Mouse (Mus musculus): ENCODE data around the gene Esd. TPM values are rescaled to one million over a fixed set of nuclear protein-coding genes. Genes with fewer than 3 reads are reported as not detected.

Esd gene
- polyA plus RNA-seq, 1 experiment from 2014 or later = 464 TPM

GRCm38 (mm10) chr14:74788766-74789165, 56.7 kb downstream of the Esd start:
- Histone ChIP-seq H3K27ac (ENCODE audit: low read depth, low read length) (no peak overlapping the region), H3K27me3 (replicated peaks; ENCODE audit: control insufficient read depth, insufficient read depth, low read length) (no peaks in the 10 kb centered on the region), H3K4me2 (replicated peaks; ENCODE audit: low read depth) (no peak overlapping the region), H3K4me1 (replicated peaks; ENCODE audit: control insufficient read depth, insufficient read depth, low read length) (no peaks in the 10 kb centered on the region), H3K9ac (ENCODE audit: low read depth, low read length) (no peak overlapping the region), H3K36me3 (ENCODE audit: control insufficient read depth, insufficient read depth) (peaks cover 26% of the 10 kb centered on the region), H3K4me3 (ENCODE audit: low read depth, low read length) (no peak overlapping the region), H3K9me3 (ENCODE audit: control insufficient read depth) (no peaks in the 10 kb centered on the region)
- no peak for ATAC-seq
- 79% methylated on average over 8 of the region's 8 CpGs for WGBS
- peak; percentile 58 for TF ChIP-seq CTCF (IDR thresholded peaks at IDR 0.05; ENCODE audit: low read depth)

GRCm38 (mm10) chr14:74790535-74790934, 58.4 kb downstream of the Esd start:
- no peak for TF ChIP-seq CTCF (IDR thresholded peaks at IDR 0.05; ENCODE audit: low read depth)
- no peak for ATAC-seq
- no peak overlapping the region for H3K27ac ChIP-seq (ENCODE audit: low read depth, low read length)
- peaks cover 20% of the 10 kb centered on the region for H3K36me3 ChIP-seq (ENCODE audit: control insufficient read depth, insufficient read depth)
- H3K4me1 ChIP-seq (replicated peaks; ENCODE audit: control insufficient read depth, insufficient read depth, low read length) = no peaks in the 10 kb centered on the region
- no peak overlapping the region for H3K9ac ChIP-seq (ENCODE audit: low read depth, low read length)
- no peak overlapping the region for H3K4me2 ChIP-seq (replicated peaks; ENCODE audit: low read depth)
- no peaks in the 10 kb centered on the region for H3K9me3 ChIP-seq (ENCODE audit: control insufficient read depth)
- H3K4me3 ChIP-seq (ENCODE audit: low read depth, low read length) = no peak overlapping the region
- WGBS = 70% methylated on average over 5 of the region's 5 CpGs
- no peaks in the 10 kb centered on the region for H3K27me3 ChIP-seq (replicated peaks; ENCODE audit: control insufficient read depth, insufficient read depth, low read length)

- 81% methylated on average over 6 of the region's 6 CpGs for WGBS
- ATAC-seq = no peak
- Histone ChIP-seq H3K4me3 (ENCODE audit: low read depth, low read length) (no peak overlapping the region), H3K27ac (ENCODE audit: low read depth, low read length) (no peak overlapping the region), H3K36me3 (ENCODE audit: control insufficient read depth, insufficient read depth) (peaks cover 26% of the 10 kb centered on the region), H3K27me3 (replicated peaks; ENCODE audit: control insufficient read depth, insufficient read depth, low read length) (no peaks in the 10 kb centered on the region), H3K4me1 (replicated peaks; ENCODE audit: control insufficient read depth, insufficient read depth, low read length) (no peaks in the 10 kb centered on the region), H3K9ac (ENCODE audit: low read depth, low read length) (no peak overlapping the region), H3K9me3 (ENCODE audit: control insufficient read depth) (no peaks in the 10 kb centered on the region), H3K4me2 (replicated peaks; ENCODE audit: low read depth) (no peak overlapping the region)
- no peak for TF ChIP-seq CTCF (IDR thresholded peaks at IDR 0.05; ENCODE audit: low read depth)
These were observed 60.7 kb downstream of the Esd start for GRCm38 (mm10) chr14:74792793-74793192.

GRCm38 (mm10) chr14:74794931-74795330, 62.8 kb downstream of the Esd start:
- TF ChIP-seq CTCF (IDR thresholded peaks at IDR 0.05; ENCODE audit: low read depth) = no peak
- Histone ChIP-seq H3K4me2 (replicated peaks; ENCODE audit: low read depth) (no peak overlapping the region), H3K27ac (ENCODE audit: low read depth, low read length) (no peak overlapping the region), H3K4me1 (replicated peaks; ENCODE audit: control insufficient read depth, insufficient read depth, low read length) (no peaks in the 10 kb centered on the region), H3K36me3 (ENCODE audit: control insufficient read depth, insufficient read depth) (peaks cover 27% of the 10 kb centered on the region), H3K9me3 (ENCODE audit: control insufficient read depth) (no peaks in the 10 kb centered on the region), H3K4me3 (ENCODE audit: low read depth, low read length) (no peak overlapping the region), H3K9ac (ENCODE audit: low read depth, low read length) (no peak overlapping the region), H3K27me3 (replicated peaks; ENCODE audit: control insufficient read depth, insufficient read depth, low read length) (no peaks in the 10 kb centered on the region)
- WGBS = 74% methylated on average over 12 of the region's 12 CpGs
- no peak for ATAC-seq

- Histone ChIP-seq H3K4me1 (replicated peaks; ENCODE audit: control insufficient read depth, insufficient read depth, low read length) (no peaks in the 10 kb centered on the region), H3K9me3 (ENCODE audit: control insufficient read depth) (no peaks in the 10 kb centered on the region), H3K9ac (ENCODE audit: low read depth, low read length) (no peak overlapping the region), H3K27me3 (replicated peaks; ENCODE audit: control insufficient read depth, insufficient read depth, low read length) (no peaks in the 10 kb centered on the region), H3K4me3 (ENCODE audit: low read depth, low read length) (no peak overlapping the region), H3K27ac (ENCODE audit: low read depth, low read length) (no peak overlapping the region), H3K36me3 (ENCODE audit: control insufficient read depth, insufficient read depth) (peaks cover 40% of the 10 kb centered on the region), H3K4me2 (replicated peaks; ENCODE audit: low read depth) (no peak overlapping the region)
- no peak for ATAC-seq
- TF ChIP-seq CTCF (IDR thresholded peaks at IDR 0.05; ENCODE audit: low read depth) = 0 out of 2 replicates have a peak, but pooled peaks have one; percentile 16
- 77% methylated on average over 10 of the region's 10 CpGs for WGBS
These were observed 65.4 kb downstream of the Esd start for GRCm38 (mm10) chr14:74797386-74798062.

- no peak overlapping the region for H3K4me2 ChIP-seq (replicated peaks; ENCODE audit: low read depth)
- no peak overlapping the region for H3K4me3 ChIP-seq (ENCODE audit: low read depth, low read length)
- H3K27ac ChIP-seq (ENCODE audit: low read depth, low read length) = no peak overlapping the region
- no peaks in the 10 kb centered on the region for H3K27me3 ChIP-seq (replicated peaks; ENCODE audit: control insufficient read depth, insufficient read depth, low read length)
- no peaks in the 10 kb centered on the region for H3K4me1 ChIP-seq (replicated peaks; ENCODE audit: control insufficient read depth, insufficient read depth, low read length)
- WGBS = 89% methylated on average over 16 of the region's 16 CpGs
- H3K9ac ChIP-seq (ENCODE audit: low read depth, low read length) = no peak overlapping the region
- no peaks in the 10 kb centered on the region for H3K9me3 ChIP-seq (ENCODE audit: control insufficient read depth)
- peaks cover 42% of the 10 kb centered on the region for H3K36me3 ChIP-seq (ENCODE audit: control insufficient read depth, insufficient read depth)
- no peak for TF ChIP-seq CTCF (IDR thresholded peaks at IDR 0.05; ENCODE audit: low read depth)
- ATAC-seq = no peak
These were observed 66.2 kb downstream of the Esd start for GRCm38 (mm10) chr14:74798063-74798890.

Other genes starting within 250 kb of the Esd start
- gene Htr2a, start 91.5 kb upstream of the Esd start, polyA plus RNA-seq (2015; fragmentation: Nextera tagmentation; extraction: Ambion mirVana) = 0.14 and 0.17 TPM in 2 replicates
- 4.2 and 4.4 TPM in 2 replicates for gene Lrch1, start 215.6 kb downstream of the Esd start, polyA plus RNA-seq (2015; fragmentation: Nextera tagmentation; extraction: Ambion mirVana)

Data from intestine, postnatal 0 days (tissue).